Mouse (Mus musculus) urinary bladder, adult 2 months (tissue): ENCODE measurements around the gene Serpina1b. TPM values are rescaled to one million over a fixed set of nuclear protein-coding genes. Genes with fewer than 3 reads are reported as not detected.
"Not testable (repeated sequence)": the region's sequence is repeated elsewhere in the genome, so short reads cannot be mapped to it uniquely, and the experiment has no call there.

Experiments
- DNase-seq: peaks from one replicate; pipeline ENCODE4 v3.0.0; 2022; ENCODE audit warnings: low spot score
- polyA plus RNA-seq: library from polyadenylated mRNA; depleted of rRNA; stranded (reverse); fragments of >200 nt; gene quantifications from 2 replicates; pipeline ENCODE4 v1.2.3, GENCODE M21; 2012; rRNA removed

The Serpina1b gene
- polyA plus RNA-seq, 1 experiment: not detected

DNA sequence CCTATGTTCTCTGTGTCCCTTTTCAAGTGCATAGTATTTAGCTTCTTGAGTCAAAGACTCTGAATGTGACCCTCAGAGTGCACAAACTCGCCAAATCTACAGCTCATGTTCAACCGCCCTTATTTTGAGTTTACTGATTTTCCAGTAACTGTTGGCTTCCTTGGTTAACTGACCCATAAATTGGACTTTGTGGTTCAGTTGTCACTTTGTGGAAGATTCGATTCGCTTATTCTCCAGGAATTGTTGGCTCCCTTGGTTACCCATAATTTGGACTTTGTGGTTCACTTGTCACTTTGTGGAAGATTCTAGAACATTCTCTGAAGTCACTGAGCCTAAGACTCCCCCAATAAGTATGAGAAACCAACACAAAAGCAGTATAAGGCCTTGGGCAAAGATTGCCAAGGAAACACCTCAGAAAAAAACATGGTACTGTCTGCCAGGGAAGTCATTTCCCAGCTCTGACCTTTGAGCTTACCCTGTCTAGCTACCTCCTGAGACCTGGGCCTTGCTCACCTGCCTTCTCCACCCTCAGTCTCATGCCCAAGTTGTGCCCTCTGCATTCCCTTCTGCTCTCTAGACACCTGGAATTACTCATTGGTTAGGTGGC lies 129.9 kb downstream of the Serpina1b start:
- no peak for DNase-seq

- DNase-seq: no peak
These were observed 134.7 kb downstream of the Serpina1b start, which contains the start of gene Serpina1f for GRCm38 (mm10) chr12:103695429-103695828. Gene Serpina1f (minus strand): TSS chr12:103695529.

DNA sequence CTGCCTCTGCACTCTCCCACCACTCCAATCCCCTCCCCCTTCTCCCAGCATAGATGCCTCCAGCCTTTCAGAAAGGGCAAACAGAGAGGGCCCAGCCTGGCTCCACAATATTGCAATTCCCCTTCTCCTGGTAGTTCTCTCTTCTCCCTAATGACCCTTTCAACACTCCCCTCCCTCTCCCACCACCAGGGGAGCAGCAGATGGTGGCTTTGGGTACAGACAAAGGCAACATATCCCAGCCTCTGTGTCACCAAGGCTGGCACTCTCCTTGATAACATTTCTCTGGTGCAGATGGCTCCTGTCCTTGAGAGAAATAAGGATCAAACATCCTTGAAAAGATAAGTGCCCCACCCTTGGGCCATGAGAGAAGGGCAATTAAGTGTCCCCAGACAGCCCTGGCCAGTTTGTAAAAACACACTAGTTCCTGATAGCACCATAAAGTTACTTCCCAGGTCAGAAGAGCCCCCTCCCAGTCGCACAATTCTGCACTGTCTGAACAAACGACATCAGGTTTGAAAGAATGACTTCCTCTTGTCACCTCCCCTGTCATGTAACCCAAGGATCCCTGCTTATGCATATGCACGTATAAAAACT lies 141.9 kb downstream of the Serpina1b start:
- no peak for DNase-seq

DNA sequence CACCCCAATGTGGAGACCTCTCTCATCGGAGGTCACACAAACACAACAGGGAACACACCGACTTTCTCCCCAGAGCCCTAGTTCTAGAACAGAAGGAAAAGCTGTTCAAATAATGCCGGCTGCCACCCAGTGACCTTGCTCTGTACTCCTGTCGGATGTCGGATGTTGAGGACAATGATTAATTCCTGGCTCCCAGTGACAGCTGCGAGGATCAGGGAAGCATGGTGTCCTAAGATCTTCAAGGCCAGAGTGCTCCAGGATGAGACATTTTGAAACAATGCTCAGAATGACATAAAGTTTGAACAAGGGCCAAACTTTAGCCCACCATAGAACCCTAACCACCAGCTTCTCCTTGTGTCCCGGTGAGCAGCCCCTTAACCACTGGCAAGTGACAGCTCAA lies 143.2 kb downstream of the Serpina1b start:
- DNase-seq: no peak

- no peak for DNase-seq
These were observed 144.1 kb downstream of the Serpina1b start for GRCm38 (mm10) chr12:103686050-103686449.

DNA sequence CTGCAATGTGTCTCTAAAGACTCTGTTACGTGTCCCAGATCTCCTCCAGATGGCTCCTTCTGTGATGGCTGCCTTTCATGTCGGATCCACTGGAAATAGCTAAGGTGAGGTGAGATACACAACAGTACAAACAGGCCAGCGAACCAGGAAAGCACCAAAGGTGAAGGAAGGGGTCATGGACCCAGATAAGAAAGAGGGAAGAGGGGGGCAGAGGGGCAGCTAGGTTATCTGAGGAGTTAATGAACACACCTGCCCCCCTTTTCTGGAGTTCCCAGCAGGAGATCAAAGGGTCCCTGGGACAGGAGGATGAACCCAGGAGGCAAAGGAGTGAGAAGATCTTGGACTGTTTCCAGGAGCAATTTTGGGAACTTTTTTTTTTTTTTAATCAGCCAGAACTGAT lies 144.8 kb downstream of the Serpina1b start:
- no peak for DNase-seq

GRCm38 (mm10) chr12:103683775-103684174 lies 146.4 kb downstream of the Serpina1b start:
- no peak for DNase-seq

GRCm38 (mm10) chr12:103681739-103682138 lies 148.4 kb downstream of the Serpina1b start:
- no peak for DNase-seq

DNA sequence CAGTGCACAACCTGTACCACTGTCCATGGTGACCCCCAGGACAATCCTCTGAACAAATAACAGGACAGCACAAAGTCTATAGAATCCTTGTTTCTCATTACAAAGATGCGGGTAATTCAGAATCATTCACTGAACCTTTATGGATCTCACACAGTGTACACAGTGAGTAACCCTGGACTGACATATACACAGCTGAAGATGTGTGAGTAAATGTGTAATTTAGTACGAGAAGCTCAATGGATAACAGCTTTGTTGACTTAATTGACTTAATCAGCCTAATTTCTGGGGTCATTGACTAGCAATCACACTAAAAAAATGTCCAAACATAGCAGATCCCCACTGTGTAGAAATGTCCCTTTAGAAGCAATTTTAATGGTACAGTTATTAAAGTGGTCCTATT lies 149.0 kb downstream of the Serpina1b start:
- no peak for DNase-seq

DNA sequence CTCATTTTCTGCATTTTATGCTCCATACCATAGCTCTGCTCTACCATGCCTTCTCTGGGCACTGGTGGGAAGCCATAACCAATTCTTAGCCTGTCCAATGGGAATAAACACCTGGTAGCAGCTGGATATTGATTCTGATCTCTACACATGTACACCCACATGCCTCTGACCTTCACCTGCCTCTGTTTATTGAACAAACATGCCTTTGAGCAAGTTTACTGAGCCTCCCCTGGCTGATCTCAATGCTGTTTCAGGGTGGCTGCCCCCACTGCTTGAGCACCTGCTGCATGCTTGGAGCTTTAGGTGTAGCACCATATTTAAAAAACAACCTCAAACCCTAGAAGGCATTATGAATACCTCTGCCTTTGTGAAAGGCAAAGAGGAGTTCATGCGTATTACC lies 150.3 kb downstream of the Serpina1b start:
- DNase-seq: not testable (repeated sequence)

Other genes with a start within 250 kb of the Serpina1b start
- gene Serpina10, start 198.9 kb downstream of the Serpina1b start, polyA plus RNA-seq: not detected in 2 replicates
- not detected in 2 replicates for gene Serpina6, start 173.2 kb downstream of the Serpina1b start, polyA plus RNA-seq
- not detected in 2 replicates for gene Serpina16, start 154.2 kb downstream of the Serpina1b start, polyA plus RNA-seq
- not detected in 2 replicates for gene Serpina1f, start 134.8 kb downstream of the Serpina1b start, polyA plus RNA-seq
- gene Serpina1d, start 56.8 kb downstream of the Serpina1b start, polyA plus RNA-seq: not detected in 2 replicates
- gene Serpina1a, start 33.2 kb upstream of the Serpina1b start, polyA plus RNA-seq: 0.28 TPM in 1 of 2 replicates, not detected in the other
- 0.07 TPM in 1 of 2 replicates, not detected in the other for gene Serpina1c, start 74.5 kb upstream of the Serpina1b start, polyA plus RNA-seq
- 0.06 and 0.43 TPM in 2 replicates for gene Serpina1e, start 128.6 kb upstream of the Serpina1b start, polyA plus RNA-seq
- not detected in 2 replicates for gene Serpina11, start 159.6 kb upstream of the Serpina1b start, polyA plus RNA-seq
- 0.01 TPM in 1 of 2 replicates, not detected in the other for gene Serpina9, start 183.4 kb upstream of the Serpina1b start, polyA plus RNA-seq
- not detected in 2 replicates for gene Serpina12, start 214.1 kb upstream of the Serpina1b start, polyA plus RNA-seq